ENCODE assay signal across 17 mouse cellular contexts in genomic region chr6:91172381-91172780, GRCm38 (mm10). TPM values are rescaled to one million over a fixed set of nuclear protein-coding genes. Genes with fewer than 3 reads are reported as not detected.
"Had no signal": no experiment of that assay in that cellular context is flagged by ENCODE, and none has a peak within 500 bp of the region (broad histone marks: within the 10 kb centered on the region; RNA-seq: fewer than 3 reads in every experiment).

No protein-coding gene starts in this region.

- H3K9ac ChIP-seq: lung, embryonic 14.5 days; midbrain, embryonic 12.5 days; neural tube, embryonic 12.5 days; stomach, embryonic 15.5 days had no signal

- H3K4me3 ChIP-seq: midbrain, embryonic 10.5 days; midbrain, embryonic 12.5 days; neural tube, embryonic 12.5 days; stomach, embryonic 15.5 days had no signal

- H3K36me3 ChIP-seq: stomach, embryonic 15.5 days had no signal

- H3K27ac ChIP-seq: midbrain, embryonic 10.5 days; midbrain, embryonic 12.5 days; neural tube, embryonic 12.5 days; stomach, embryonic 15.5 days; stomach, postnatal 0 days had no signal

- DNase-seq: lung, adult 18-20 months; lung, embryonic 14.5 days; lung, postnatal 10 days; lung, postnatal 4 days; midbrain, embryonic 14.5 days; right cerebral cortex, postnatal 14 days; thymus, postnatal 25 days; thymus, postnatal 4 days had no signal

- ATAC-seq: midbrain, embryonic 16.5 days had no signal

- H3K27me3 ChIP-seq: midbrain, embryonic 12.5 days; neural tube, embryonic 12.5 days; stomach, embryonic 15.5 days had no signal

- H3K9me3 ChIP-seq: midbrain, embryonic 10.5 days; midbrain, embryonic 12.5 days; neural tube, embryonic 12.5 days; stomach, embryonic 15.5 days had no signal

- H3K4me1 ChIP-seq: midbrain, embryonic 10.5 days; midbrain, embryonic 12.5 days; neural tube, embryonic 12.5 days; stomach, embryonic 15.5 days had no signal

RNA-seq across cellular contexts. Expression of gene Fbln2, which starts 39.9 kb away (rescaled TPM):
- total RNA-seq: megakaryocyte, adult 5-6 weeks; megakaryocyte-erythroid progenitor cell, adult 5-6 weeks; neutrophil, adult 5-6 weeks had no signal
